Mouse (Mus musculus) lung, adult 2 months (tissue): ENCODE measurements around the gene Slco3a1. TPM values are rescaled to one million over a fixed set of nuclear protein-coding genes. Genes with fewer than 3 reads are reported as not detected.

Experiments
- DNase-seq: peaks from one replicate; pipeline ENCODE4 v3.0.0; 2022
- H3K4me1 ChIP-seq: fragments of 200-500 bp; 2 replicates; pipeline ENCODE4 v1.6.1; 2011; ENCODE audit warnings: low read length; ENCODE audit not compliant: control insufficient read depth, insufficient read depth
- H3K4me3 ChIP-seq: fragments of 200-500 bp; replicated peaks from 2 replicates; pipeline ENCODE3; 2011; ENCODE audit warnings: low read depth, mild to moderate bottlenecking, control low read depth, low read length; ENCODE audit errors: extremely low read depth
- CTCF ChIP-seq: fragments of 200-500 bp; IDR thresholded peaks from 2 replicates; pipeline ENCODE4 v1.5.1; 2011; ENCODE audit warnings: mild to moderate bottlenecking, low read length, control low read depth; ENCODE audit not compliant: insufficient read depth
- POLR2A ChIP-seq: fragments of 200-500 bp; IDR thresholded peaks from 2 replicates; pipeline ENCODE4 v1.6.1; 2011; ENCODE audit warnings: low read depth, mild to moderate bottlenecking, control low read depth, low read length, borderline replicate concordance; ENCODE audit errors: extremely low read depth
- WGBS: fragments of 180-500 bp; shearing (Covaris S2); methylation state at CpG from one replicate; pipeline ENCODE4 v1.1.7; 2018; 5-methylcytosine and 5-hydroxymethylcytosine counted together
- polyA plus RNA-seq: library from polyadenylated mRNA; depleted of rRNA; stranded (reverse); fragments of >200 nt; gene quantifications from 2 replicates; pipeline ENCODE4 v1.2.3, GENCODE M21; 2012

Gene Slco3a1
- polyA plus RNA-seq, 1 experiment, result 156 TPM

- no peak for TF ChIP-seq CTCF
- no peak for TF ChIP-seq POLR2A
- H3K4me3 ChIP-seq, result no peak overlapping the region
- DNase-seq, result no peak
- whole genome bisulfite sequencing, result 59% methylated on average over 7 of the region's 7 CpGs
- H3K4me1 ChIP-seq, result no peaks in the 10 kb centered on the region
Measured at GRCm38 (mm10) chr7:74330858-74331726, 223.5 kb downstream of the Slco3a1 start.

DNA sequence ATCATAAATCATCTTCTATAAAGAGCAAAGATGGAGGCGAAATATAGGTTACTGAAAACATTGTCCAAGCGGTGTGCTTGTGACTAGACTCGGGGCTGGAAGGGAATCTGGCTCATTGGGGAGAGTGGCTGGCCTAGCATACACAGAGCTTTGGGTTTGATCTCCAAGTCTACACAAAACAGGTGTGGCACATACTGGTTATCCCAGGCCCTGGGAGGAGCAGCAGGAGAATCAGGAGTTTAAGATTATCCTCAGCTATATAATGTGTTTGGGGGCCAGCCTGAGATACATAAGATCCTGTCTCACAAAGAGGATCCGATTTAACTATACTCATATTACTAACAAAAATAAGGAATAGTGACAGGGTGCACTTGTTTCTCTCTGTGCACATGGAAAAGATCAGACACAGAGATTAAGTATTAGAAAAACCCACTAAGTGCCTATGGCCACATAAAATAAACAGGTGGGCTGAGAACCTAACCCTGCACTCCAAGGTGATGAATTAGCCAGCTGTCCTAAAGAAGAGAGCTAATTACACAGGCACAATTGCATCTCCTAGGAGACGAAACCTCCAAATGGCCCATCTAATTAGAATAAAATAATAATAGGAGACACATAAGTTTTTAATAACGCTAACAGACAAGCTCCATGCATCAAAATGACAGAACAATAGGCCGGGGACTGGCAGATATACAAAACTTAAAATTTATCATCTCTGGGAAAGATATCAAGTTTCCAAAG lies 224.3 kb downstream of the Slco3a1 start:
- Histone ChIP-seq H3K4me1 (no peaks in the 10 kb centered on the region), H3K4me3 (no peak overlapping the region)
- 74% methylated on average over 7 of the region's 7 CpGs for WGBS
- DNase-seq, result no peak
- TF ChIP-seq POLR2A (no peak), CTCF (no peak)

- DNase-seq, result no peak
- no peak overlapping the region for H3K4me3 ChIP-seq
- H3K4me1 ChIP-seq, result 0 out of 2 replicates have a peak, but pooled peaks cover under 1% of the 10 kb centered on the region
- 84% methylated on average over 1 of the region's 1 CpGs for WGBS
- TF ChIP-seq POLR2A (no peak), CTCF (no peak)
Measured at GRCm38 (mm10) chr7:74329004-74329403, 225.6 kb downstream of the Slco3a1 start.

- 83% methylated on average over 5 of the region's 5 CpGs for WGBS
- TF ChIP-seq POLR2A (no peak), CTCF (no peak)
- no peak for DNase-seq
- no peak overlapping the region for H3K4me3 ChIP-seq
- 0 out of 2 replicates have a peak, but pooled peaks cover 4% of the 10 kb centered on the region for H3K4me1 ChIP-seq
Measured at GRCm38 (mm10) chr7:74327716-74328115, 226.9 kb downstream of the Slco3a1 start.

- DNase-seq, result no peak
- no peak overlapping the region for H3K4me3 ChIP-seq
- WGBS, result 82% methylated on average over 8 of the region's 8 CpGs
- no peak for TF ChIP-seq CTCF
- H3K4me1 ChIP-seq, result 0 out of 2 replicates have a peak, but pooled peaks cover 4% of the 10 kb centered on the region
Measured at GRCm38 (mm10) chr7:74325052-74325451, 229.5 kb downstream of the Slco3a1 start.

GRCm38 (mm10) chr7:74323683-74324082 lies 230.9 kb downstream of the Slco3a1 start:
- H3K4me3 ChIP-seq, result no peak overlapping the region
- DNase-seq, result no peak
- TF ChIP-seq CTCF, result no peak
- TF ChIP-seq POLR2A, result no peak
- WGBS, result 44% methylated on average over 5 of the region's 5 CpGs
- 0 out of 2 replicates have a peak, but pooled peaks cover 4% of the 10 kb centered on the region for H3K4me1 ChIP-seq

- no peak for DNase-seq
- Histone ChIP-seq H3K4me3 (no peak overlapping the region), H3K4me1 (0 out of 2 replicates have a peak, but pooled peaks cover 4% of the 10 kb centered on the region)
- TF ChIP-seq POLR2A (no peak), CTCF (no peak)
Measured at GRCm38 (mm10) chr7:74323194-74323593, 231.4 kb downstream of the Slco3a1 start.

DNA sequence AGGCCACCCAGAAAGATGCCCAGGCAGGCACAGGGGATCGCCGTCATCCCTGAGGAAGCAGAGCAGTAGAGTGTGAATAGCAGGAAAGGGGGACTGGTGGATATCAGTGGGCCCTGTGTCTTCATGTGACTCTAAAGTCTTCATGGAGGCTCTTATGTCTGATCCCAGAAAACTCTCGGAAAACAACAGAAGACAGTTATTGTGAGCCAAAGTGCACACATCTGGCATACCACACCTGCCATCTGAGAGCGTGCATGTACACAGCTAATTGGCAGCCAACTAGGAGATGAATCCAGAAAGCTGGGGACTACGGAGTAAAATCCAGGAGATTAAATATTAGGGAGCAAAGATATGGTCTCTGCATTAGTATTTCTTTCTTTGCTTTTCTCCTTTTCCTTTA lies 233.9 kb downstream of the Slco3a1 start:
- H3K4me3 ChIP-seq, result no peak overlapping the region
- 0 out of 2 replicates have a peak, but pooled peaks cover 6% of the 10 kb centered on the region for H3K4me1 ChIP-seq
- TF ChIP-seq CTCF (no peak), POLR2A (no peak)
- no peak for DNase-seq
- 96% methylated on average over 5 of the region's 5 CpGs for WGBS

- Histone ChIP-seq H3K4me1 (0 out of 2 replicates have a peak, but pooled peaks cover 2% of the 10 kb centered on the region), H3K4me3 (no peak overlapping the region)
- peak; percentile 15 for DNase-seq
- TF ChIP-seq POLR2A, result no peak
- TF ChIP-seq CTCF, result no peak
- WGBS, result 60% methylated on average over 3 of the region's 3 CpGs
Measured at GRCm38 (mm10) chr7:74315836-74316435, 238.6 kb downstream of the Slco3a1 start.
